Comparison of ENCODE assay signal across 11 mouse cellular contexts in the genomic region with DNA sequence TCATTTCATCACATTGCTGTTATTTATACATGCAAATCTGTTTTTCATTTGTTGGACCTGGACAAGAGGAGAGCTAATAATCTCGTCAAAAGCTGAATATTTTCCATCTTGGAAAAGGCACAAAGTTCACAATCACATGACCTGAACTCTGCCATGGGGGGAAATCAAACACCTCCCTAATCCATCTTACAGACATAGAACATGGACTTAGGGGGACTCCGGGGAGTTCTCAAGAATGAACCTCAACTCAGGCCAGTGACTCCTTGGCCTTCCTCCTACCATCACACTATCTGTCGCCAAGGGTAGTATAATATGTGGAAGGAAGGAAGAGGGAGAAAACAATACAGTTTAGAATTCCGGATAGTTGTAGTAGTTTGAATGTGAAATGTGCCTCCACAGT.
"Had no signal": no experiment of that assay in that cellular context is flagged by ENCODE, and none has a peak within 500 bp of the region (broad histone marks: within the 10 kb centered on the region; RNA-seq: fewer than 3 reads in every experiment).

No protein-coding gene starts in this region.

- DNase-seq: kidney, postnatal 10 days; kidney, postnatal 36 days; layer of hippocampus, postnatal 36 days; liver; lung, adult 18-20 months; lung, postnatal 10 days; lung, postnatal 4 days; midbrain, embryonic 14.5 days; thymus, adult 2 months; thymus, postnatal 14 days; thymus, postnatal 4 days had no signal
